Mouse (Mus musculus): Measurements from ENCODE around the gene Tbxas1.

GRCm38 (mm10) chr6:38881975-38882374 is 6.8 kb downstream of the Tbxas1 start:
- TF ChIP-seq POLR2A (IDR thresholded peaks at IDR 0.05; ENCODE audit: borderline replicate concordance, insufficient read depth, low read length) (no peak), CTCF (IDR thresholded peaks at IDR 0.05; ENCODE audit: borderline replicate concordance, insufficient read depth, low read depth, low read length) (no peak)

All from cerebellum, adult 2 months (tissue).